Mouse (Mus musculus) liver, embryonic 16.5 days (tissue): ENCODE results near the gene Tcp10c. TPM values are rescaled to one million over a fixed set of nuclear protein-coding genes. Genes with fewer than 3 reads are reported as not detected.
"Not testable (repeated sequence)": the region's sequence is repeated elsewhere in the genome, so short reads cannot be mapped to it uniquely, and the experiment has no call there.

ENCODE experiments used
- ATAC-seq: fragments of 200-750 bp; cut with Nextera tagmentation; 2 replicates; pipeline ENCODE4 v1.8.0; 2017; ENCODE audit warnings: low read depth, mild to moderate bottlenecking, moderate number of reproducible peaks, moderate library complexity
- H3K27ac ChIP-seq: fragments of 300-500 bp; sonication (generic); 2 replicates; pipeline ENCODE4 v1.5.1; 2014; ENCODE audit warnings: mild to moderate bottlenecking, low read length
- H3K27me3 ChIP-seq: fragments of 300-500 bp; sonication (generic); 2 replicates; pipeline ENCODE4 v1.6.1; 2014; ENCODE audit warnings: low read depth, low read length, mixed read lengths; ENCODE audit not compliant: control insufficient read depth, insufficient read depth
- H3K36me3 ChIP-seq: fragments of 300-500 bp; sonication (generic); 2 replicates; pipeline ENCODE4 v1.6.1; 2014; ENCODE audit warnings: mild to moderate bottlenecking; ENCODE audit not compliant: control insufficient read depth, insufficient read depth
- H3K4me1 ChIP-seq: fragments of 300-500 bp; sonication (generic); 2 replicates; pipeline ENCODE4 v1.6.1; 2014; ENCODE audit warnings: low read depth, low read length, mixed read lengths; ENCODE audit not compliant: control insufficient read depth
- H3K4me2 ChIP-seq: fragments of 300-500 bp; sonication (generic); 2 replicates; pipeline ENCODE4 v1.6.1; 2014; ENCODE audit warnings: low read depth, low read length, mixed read lengths
- H3K4me3 ChIP-seq: fragments of 300-500 bp; sonication (generic); 2 replicates; pipeline ENCODE4 v1.5.1; 2014; ENCODE audit warnings: low read depth, mild to moderate bottlenecking, low read length
- H3K9ac ChIP-seq: fragments of 300-500 bp; sonication (generic); 2 replicates; pipeline ENCODE4 v1.6.1; 2014; ENCODE audit warnings: low read depth, low read length
- H3K9me3 ChIP-seq: fragments of 300-500 bp; sonication (generic); replicated peaks from 2 replicates; pipeline ENCODE4 v1.6.1; 2016; ENCODE audit warnings: low read length; ENCODE audit not compliant: control insufficient read depth
- WGBS: fragments of 180-500 bp; shearing (Covaris S2); extraction: QIAGEN DNeasy Blood & Tissue Kit; methylation state at CpG from one replicate; pipeline ENCODE4 v1.1.7; 2014; ENCODE audit not compliant: insufficient replicate concordance; 5-methylcytosine and 5-hydroxymethylcytosine counted together
- polyA plus RNA-seq: library from polyadenylated mRNA; unstranded; fragments of >200 nt; fragmentation: Nextera tagmentation; extraction: Ambion mirVana; gene quantifications from 2 replicates; pipeline ENCODE4 v1.2.1, GENCODE M21; 2015

The Tcp10c gene
- polyA plus RNA-seq, 1 experiment from 2014 or later = not detected

DNA sequence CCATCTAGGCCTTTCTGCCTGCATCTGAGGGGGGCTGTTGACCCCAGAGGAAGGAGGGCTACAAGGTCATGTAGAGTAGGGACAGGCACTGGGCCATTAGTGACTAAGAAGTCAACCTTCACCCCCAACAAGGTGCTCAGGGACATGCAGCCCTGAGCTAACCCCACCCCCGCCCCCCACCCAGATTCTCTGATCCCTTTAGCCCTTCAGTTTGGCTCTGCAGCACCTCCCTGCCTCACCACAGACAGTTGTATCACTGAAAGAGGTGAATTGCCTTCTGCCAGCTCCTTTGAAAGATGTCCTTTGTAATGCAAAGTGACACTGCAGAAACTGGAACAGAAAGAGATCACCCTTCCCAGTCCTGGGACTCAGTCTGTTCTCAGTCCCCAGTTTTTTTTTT lies 16.4 kb upstream of the Tcp10c start:
- not testable (repeated sequence) for H3K27ac ChIP-seq, H3K36me3 ChIP-seq, H3K4me3 ChIP-seq, H3K27me3 ChIP-seq, ATAC-seq, H3K4me1 ChIP-seq, H3K4me2 ChIP-seq, H3K9ac ChIP-seq, H3K9me3 ChIP-seq
- 41% methylated on average over 1 of the region's 1 CpGs for WGBS

DNA sequence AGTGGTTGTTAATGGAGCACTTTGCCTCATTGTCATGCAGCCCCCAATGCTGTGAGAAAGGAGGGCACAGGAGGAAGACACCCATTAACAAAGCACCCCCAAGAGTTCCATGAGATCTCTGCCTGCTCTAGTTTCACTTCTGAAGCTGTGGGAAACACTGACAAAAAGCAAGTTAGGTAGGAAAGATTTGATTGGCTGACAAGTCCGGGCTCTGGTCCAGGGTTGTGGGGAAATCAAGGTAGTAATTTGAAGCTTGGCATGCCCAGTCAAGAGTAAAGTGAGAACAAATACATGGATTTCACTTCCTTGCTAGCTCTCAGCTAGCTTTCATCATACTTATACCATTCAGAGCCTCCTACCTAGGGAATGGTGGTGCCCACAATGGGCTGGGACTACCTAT lies 14.3 kb upstream of the Tcp10c start:
- H3K9me3 ChIP-seq, H3K4me3 ChIP-seq, H3K27ac ChIP-seq, H3K4me1 ChIP-seq, ATAC-seq, H3K36me3 ChIP-seq, H3K9ac ChIP-seq, H3K4me2 ChIP-seq, H3K27me3 ChIP-seq: not testable (repeated sequence)
- WGBS = 66% methylated on average over 1 of the region's 1 CpGs

DNA sequence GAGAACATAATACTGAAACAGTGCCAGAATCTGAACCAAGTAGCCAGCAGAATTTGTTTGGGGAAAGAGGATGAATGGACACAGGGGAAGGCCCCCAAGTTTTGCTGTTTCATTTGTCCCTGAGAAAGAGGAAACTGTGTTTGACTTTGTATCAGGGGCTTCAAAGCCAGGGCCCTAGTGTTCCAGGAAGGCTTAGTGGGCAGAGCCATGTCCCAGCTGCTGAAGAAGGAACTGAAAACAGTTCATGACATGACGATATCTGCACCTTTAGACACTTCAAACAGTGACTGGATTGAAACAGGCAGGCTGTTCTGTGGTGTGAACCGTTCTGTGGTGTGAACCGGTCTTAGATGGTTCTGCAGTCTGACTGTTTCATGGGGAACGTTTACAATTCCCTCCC lies 8.4 kb upstream of the Tcp10c start:
- not testable (repeated sequence) for H3K27ac ChIP-seq, H3K4me1 ChIP-seq, H3K4me2 ChIP-seq, ATAC-seq, H3K36me3 ChIP-seq, H3K9me3 ChIP-seq, H3K4me3 ChIP-seq, H3K27me3 ChIP-seq, H3K9ac ChIP-seq
- WGBS = no CpG with 5 or more reads among the region's 4 CpGs

DNA sequence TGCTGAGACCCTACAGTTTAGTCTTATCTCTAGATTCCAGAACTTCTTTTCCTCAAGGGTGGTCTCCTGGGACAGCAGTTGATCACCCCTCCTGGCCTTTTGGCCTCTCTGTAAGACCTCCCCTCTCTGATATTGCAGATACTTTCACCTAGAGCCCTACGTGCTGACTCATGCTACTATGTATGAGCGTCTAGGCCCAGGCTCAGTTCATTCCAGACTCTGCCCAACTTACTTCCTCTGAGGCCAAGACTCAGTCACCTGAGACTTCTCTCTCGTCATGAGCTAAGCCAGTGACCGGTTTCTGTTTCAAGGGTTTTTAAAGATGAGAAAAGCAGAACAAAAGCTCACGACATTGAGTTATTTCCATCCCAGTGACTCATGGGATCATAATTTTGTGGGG lies 4.8 kb upstream of the Tcp10c start:
- H3K4me2 ChIP-seq, H3K4me1 ChIP-seq, H3K9ac ChIP-seq, H3K27me3 ChIP-seq, H3K27ac ChIP-seq, H3K4me3 ChIP-seq, H3K36me3 ChIP-seq, H3K9me3 ChIP-seq, ATAC-seq: not testable (repeated sequence)
- 66% methylated on average over 4 of the region's 5 CpGs for WGBS

DNA sequence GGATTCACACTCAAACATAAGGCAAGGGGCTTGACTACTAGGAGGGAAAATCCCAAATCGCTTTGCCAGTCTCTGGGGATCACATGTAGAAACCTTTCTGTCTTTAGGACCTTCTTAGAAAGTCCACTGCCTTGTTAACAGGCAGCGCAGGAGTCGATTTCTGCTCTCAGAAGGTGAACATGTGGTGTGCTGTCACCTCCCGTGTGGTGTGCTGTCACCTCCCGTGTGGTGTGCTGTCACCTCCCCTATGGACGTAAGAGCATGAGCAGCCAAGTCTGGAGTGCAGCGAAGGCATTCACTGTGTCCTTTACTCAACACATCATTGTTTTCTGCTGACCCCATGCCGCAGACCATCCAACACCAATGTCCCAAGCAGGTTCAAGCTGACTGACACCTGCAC lies 1.1 kb upstream of the Tcp10c start:
- not testable (repeated sequence) for H3K27ac ChIP-seq, H3K9ac ChIP-seq, ATAC-seq, H3K9me3 ChIP-seq, H3K4me3 ChIP-seq, H3K4me1 ChIP-seq, H3K27me3 ChIP-seq, H3K4me2 ChIP-seq, H3K36me3 ChIP-seq
- 62% methylated on average over 8 of the region's 8 CpGs for WGBS

DNA sequence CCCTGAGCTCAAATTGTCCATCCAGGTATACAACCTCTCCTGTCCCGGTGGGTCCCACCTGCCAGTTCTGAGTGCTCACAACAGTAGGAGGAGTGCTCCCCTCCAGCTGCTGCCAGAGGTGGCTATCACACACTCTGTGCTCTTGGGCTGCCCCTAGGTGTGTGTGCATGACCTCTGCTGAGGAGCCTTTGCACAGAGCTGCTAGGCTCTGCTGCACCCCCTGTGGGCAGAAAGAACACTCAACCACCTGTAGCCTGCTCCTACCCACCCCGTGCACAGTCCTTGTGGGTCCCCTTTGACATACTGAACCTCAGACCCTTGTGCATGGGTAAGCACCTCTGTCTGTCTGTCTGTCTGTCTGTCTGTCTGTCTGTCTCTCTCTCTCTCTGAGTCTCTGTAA lies 8.1 kb downstream of the Tcp10c start:
- not testable (repeated sequence) for H3K9me3 ChIP-seq, H3K4me2 ChIP-seq, ATAC-seq, H3K4me1 ChIP-seq, H3K36me3 ChIP-seq, H3K27ac ChIP-seq, H3K9ac ChIP-seq, H3K27me3 ChIP-seq, H3K4me3 ChIP-seq
- WGBS = 62% methylated on average over 2 of the region's 2 CpGs

DNA sequence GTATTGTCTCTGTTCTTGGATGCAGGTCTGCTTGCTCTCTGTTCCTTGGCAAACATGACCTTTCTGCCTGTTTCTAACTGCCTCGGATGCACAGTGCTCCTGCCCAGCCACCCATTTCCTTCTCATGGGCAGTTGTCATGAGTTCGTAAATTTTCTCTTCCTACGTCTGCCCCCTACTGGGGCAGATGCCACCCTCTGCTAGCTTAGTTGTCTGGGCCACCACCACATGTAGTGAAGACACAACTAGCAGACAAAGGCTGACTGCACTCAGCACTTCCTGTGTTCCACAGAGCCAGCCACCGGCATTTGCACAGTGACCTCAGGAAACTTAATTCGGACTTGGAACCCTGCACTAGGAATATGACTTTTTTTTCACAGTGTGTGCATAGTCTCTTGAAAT lies 9.4 kb downstream of the Tcp10c start:
- H3K9me3 ChIP-seq, H3K9ac ChIP-seq, ATAC-seq, H3K36me3 ChIP-seq, H3K27me3 ChIP-seq, H3K27ac ChIP-seq, H3K4me3 ChIP-seq, H3K4me1 ChIP-seq, H3K4me2 ChIP-seq: not testable (repeated sequence)
- WGBS = 65% methylated on average over 3 of the region's 5 CpGs

DNA sequence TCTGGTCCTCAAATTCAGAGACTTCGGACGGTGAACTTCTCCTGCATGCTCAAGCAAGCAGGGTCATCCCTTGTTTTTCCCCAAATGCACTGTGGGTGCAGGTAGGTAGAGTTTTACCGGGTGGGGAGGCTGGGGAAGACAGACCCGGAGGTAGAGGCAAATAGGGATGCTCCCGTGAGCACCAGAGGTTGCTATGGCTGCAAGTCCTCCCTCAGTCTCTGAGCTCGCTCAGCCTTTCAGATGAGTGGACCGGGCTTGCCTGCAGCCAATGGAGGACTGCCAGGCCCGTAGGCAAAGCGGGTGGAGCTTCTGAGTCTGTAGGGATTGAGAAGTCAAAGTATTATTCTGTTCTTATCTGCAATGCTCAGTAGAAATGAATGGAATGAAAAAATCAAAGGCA lies 9.8 kb downstream of the Tcp10c start:
- ATAC-seq, H3K36me3 ChIP-seq: not testable (repeated sequence)
- WGBS = 62% methylated on average over 9 of the region's 9 CpGs

DNA sequence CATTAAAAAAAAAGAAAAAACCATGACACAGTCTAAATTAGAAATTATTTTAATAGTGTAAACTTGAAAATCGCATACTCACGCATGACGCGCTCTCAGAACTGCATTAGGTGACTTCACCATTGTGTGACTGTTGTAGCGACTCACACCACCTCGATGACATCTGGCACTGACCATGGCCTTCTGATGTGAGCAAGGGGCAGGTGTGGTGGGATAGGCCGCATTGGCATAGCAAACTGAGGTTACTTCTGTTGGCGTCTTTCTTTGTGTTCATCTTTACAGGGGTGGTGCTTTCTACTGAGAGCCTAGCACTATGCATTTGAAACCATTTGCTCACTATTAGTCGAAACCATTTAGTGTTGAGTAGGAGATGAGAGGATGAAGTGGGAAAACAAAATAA lies 12.8 kb downstream of the Tcp10c start:
- H3K9ac ChIP-seq, H3K4me2 ChIP-seq, H3K4me3 ChIP-seq, H3K4me1 ChIP-seq, H3K36me3 ChIP-seq, ATAC-seq, H3K27me3 ChIP-seq, H3K9me3 ChIP-seq, H3K27ac ChIP-seq: not testable (repeated sequence)
- WGBS = 73% methylated on average over 9 of the region's 9 CpGs

More for the DNA sequence above, 9.8 kb downstream of the Tcp10c start:
- H3K27ac ChIP-seq, H3K9ac ChIP-seq, H3K9me3 ChIP-seq, H3K4me2 ChIP-seq, H3K27me3 ChIP-seq, H3K4me3 ChIP-seq, H3K4me1 ChIP-seq: not testable (repeated sequence)

DNA sequence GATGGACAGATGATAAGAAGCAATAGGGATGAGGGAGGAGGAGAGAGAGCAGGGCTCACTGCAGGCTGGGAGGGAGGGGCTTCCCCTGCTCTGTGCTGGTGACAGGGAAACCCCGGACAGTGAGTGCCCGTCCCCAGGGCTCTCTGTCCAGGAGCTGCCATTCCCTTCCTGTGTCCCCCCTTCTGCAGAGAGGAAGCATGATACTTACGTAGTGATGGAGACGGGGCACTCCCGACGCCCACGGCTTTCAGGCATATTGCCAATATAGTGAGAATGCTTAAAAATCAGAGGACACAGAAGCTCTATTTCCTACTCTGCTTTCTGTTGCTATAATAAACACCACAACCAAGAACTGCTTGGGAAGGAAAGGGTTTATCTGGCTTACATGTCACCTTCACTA lies 14.3 kb downstream of the Tcp10c start:
- H3K9ac ChIP-seq, ATAC-seq, H3K27ac ChIP-seq, H3K4me2 ChIP-seq, H3K27me3 ChIP-seq, H3K4me3 ChIP-seq, H3K36me3 ChIP-seq, H3K4me1 ChIP-seq, H3K9me3 ChIP-seq: not testable (repeated sequence)
- 78% methylated on average over 7 of the region's 7 CpGs for WGBS
